Mouse (Mus musculus) megakaryocyte, embryonic 14.5 days (primary cell): ENCODE measurements around the gene Plch2. TPM values are rescaled to one million over a fixed set of nuclear protein-coding genes. Genes with fewer than 3 reads are reported as not detected.

Experiments used
- H3K27me3 ChIP-seq: replicated peaks from 2 replicates; pipeline ENCODE3; 2012; ENCODE audit warnings: inconsistent platforms
- H3K36me3 ChIP-seq: replicated peaks from 2 replicates; pipeline ENCODE3; 2012; ENCODE audit warnings: low read length, inconsistent platforms, mixed read lengths
- H3K4me1 ChIP-seq: 2 replicates; pipeline ENCODE4 v1.6.1; 2012; ENCODE audit warnings: inconsistent platforms
- H3K4me3 ChIP-seq: replicated peaks from 2 replicates; pipeline ENCODE3; 2012; ENCODE audit warnings: moderate library complexity, mild to moderate bottlenecking, inconsistent platforms
- H3K9me3 ChIP-seq: 2 replicates; pipeline ENCODE4 v1.6.1; 2012; ENCODE audit warnings: inconsistent platforms
- FLI1 ChIP-seq: IDR thresholded peaks from 2 replicates; pipeline ENCODE4 v1.6.1; 2012; ENCODE audit warnings: low read length, inconsistent platforms, mixed read lengths
- GATA1 ChIP-seq: IDR thresholded peaks from 3 replicates; pipeline ENCODE4 v1.6.1; 2012; ENCODE audit warnings: mixed read lengths, low read length, inconsistent platforms, borderline replicate concordance
- polyA plus RNA-seq: library from polyadenylated mRNA; stranded (reverse); fragments of >175 nt; gene quantifications from 2 replicates; pipeline ENCODE4 v1.2.3, GENCODE M21; 2012; ENCODE audit warnings: low replicate concordance; ENCODE audit not compliant: insufficient read depth

The Plch2 gene
- polyA plus RNA-seq, 1 experiment = 0.27 TPM

DNA sequence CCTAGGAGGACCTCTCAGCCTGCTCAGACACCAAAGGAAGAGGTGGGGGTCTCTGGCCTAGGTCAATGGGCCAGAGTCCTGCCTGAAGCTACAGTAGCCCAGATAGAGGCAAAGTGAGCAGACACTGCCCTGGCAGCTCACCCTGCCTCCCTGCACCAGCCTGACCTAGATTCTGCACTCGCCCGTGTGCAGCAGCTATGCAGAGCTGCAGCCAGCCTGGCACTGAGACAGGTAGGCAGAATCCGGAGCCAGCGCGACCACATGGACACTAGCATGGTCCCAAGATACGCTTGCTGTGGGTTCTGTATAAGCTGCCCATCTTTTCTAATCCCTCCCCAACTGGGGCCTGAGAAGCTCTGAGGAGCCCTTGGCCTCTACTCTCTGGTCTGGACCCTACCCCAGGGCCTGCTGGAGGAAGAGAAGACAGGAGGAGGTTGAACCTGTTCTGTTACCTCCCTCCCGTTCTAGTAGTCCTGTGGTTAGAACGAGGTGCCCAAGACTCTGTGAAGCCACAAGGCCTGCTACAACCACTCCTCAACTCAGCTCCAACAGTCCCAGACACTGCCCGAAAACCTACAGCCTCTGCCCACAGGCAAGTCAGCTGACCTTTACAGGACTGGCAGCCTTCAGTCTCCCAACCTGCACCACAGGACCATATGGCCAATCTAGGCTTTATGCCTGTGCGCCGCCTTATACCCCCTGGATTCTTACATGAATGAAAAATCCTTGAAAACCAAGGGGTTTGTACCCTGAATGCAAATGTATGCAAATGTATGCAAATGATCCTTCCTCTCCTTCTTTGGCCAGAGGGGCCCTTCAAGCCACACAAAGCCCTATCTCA is 32.2 kb downstream of the Plch2 start:
- Histone ChIP-seq H3K4me1 (peaks cover 4% of the 10 kb centered on the region), H3K4me3 (no peak overlapping the region), H3K9me3 (peaks cover 26% of the 10 kb centered on the region), H3K36me3 (no peaks in the 10 kb centered on the region), H3K27me3 (peaks cover 84% of the 10 kb centered on the region)
- TF ChIP-seq GATA1 (no peak), FLI1 (no peak)

DNA sequence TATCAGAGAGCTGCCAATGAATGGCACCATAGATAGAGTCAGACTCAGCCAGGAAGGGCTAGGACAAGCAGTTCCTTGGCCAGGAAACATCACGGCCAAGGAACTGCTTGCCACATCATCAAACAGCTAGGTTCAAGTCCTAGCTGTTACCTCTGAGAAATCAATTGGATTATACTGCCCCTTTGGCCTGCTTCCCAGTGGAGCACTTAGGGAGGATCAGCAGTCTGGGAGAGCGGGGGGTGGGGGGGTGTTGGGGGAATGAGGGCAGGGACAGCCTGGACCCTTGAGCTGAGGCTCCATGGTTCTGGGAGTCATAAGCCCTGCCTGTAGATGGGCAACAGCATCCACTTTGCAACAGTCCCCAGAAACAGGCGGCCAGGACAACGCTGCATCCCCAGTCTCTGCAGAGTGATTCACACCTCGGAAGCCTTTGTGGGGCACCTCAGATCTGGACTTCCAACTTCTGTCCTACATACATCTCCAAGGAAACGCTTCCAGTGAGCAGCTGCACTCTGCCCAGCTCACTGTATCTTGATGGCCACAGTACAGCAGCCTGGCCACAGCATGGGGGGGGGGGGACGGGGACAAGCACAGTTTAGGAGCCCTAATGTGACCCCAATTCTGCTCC is 34.2 kb downstream of the Plch2 start:
- no peak overlapping the region for H3K4me3 ChIP-seq
- H3K36me3 ChIP-seq = no peaks in the 10 kb centered on the region
- H3K4me1 ChIP-seq = peaks cover 9% of the 10 kb centered on the region
- TF ChIP-seq GATA1 = no peak
- no peak for TF ChIP-seq FLI1
- H3K27me3 ChIP-seq = peaks cover 90% of the 10 kb centered on the region
- peaks cover 16% of the 10 kb centered on the region for H3K9me3 ChIP-seq

DNA sequence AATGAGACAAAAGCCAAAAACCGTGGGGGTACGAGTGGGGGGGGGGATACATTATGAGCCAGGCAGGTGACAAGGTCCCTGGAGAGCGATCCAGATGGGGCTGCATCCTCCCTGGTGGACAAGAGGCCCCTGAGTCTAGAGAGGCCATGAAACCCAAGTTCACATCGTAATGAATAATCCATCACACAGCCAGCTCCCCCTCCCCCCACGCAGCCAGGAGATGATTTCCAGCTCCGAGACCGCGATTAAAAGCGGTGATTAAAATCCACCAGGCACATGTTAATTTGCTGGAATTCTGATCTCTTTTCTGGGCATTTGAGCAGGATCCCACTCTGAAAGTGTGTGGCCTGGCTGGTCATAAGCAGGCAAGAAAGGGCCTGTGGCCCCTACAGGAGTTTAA is 35.8 kb downstream of the Plch2 start:
- H3K4me3 ChIP-seq = no peak overlapping the region
- H3K27me3 ChIP-seq = peaks cover 93% of the 10 kb centered on the region

DNA sequence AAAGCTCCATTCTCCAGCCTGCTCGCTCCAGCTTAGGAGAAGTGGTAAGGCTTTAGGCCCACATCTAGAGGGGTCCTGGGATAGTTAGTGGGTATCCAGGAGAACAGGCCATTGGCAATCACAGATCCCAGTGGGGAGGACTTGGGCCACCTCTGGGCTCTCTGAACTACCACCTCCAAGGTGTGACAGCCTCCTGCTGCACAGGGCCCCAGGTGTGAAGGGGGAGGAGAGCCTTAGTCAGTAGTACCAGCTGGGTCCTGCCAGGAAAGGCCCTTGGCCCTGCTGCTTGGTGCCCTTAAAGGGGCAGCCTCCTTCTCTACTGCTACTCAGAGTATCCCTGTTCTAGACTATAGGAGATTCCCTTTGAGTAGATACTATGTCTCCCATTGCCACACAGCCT is 36.4 kb downstream of the Plch2 start:
- H3K4me3 ChIP-seq = no peak overlapping the region
- H3K27me3 ChIP-seq = peaks cover 94% of the 10 kb centered on the region
- peaks cover 9% of the 10 kb centered on the region for H3K4me1 ChIP-seq
- TF ChIP-seq GATA1 (no peak), FLI1 (no peak)
- H3K9me3 ChIP-seq = no peaks in the 10 kb centered on the region
- no peaks in the 10 kb centered on the region for H3K36me3 ChIP-seq

More for the DNA sequence above, 35.8 kb downstream of the Plch2 start:
- TF ChIP-seq GATA1 = no peak
- no peak for TF ChIP-seq FLI1
- Histone ChIP-seq H3K36me3 (no peaks in the 10 kb centered on the region), H3K4me1 (peaks cover 9% of the 10 kb centered on the region), H3K9me3 (peaks cover 3% of the 10 kb centered on the region; the same call in 1 of the 2 replicates)

DNA sequence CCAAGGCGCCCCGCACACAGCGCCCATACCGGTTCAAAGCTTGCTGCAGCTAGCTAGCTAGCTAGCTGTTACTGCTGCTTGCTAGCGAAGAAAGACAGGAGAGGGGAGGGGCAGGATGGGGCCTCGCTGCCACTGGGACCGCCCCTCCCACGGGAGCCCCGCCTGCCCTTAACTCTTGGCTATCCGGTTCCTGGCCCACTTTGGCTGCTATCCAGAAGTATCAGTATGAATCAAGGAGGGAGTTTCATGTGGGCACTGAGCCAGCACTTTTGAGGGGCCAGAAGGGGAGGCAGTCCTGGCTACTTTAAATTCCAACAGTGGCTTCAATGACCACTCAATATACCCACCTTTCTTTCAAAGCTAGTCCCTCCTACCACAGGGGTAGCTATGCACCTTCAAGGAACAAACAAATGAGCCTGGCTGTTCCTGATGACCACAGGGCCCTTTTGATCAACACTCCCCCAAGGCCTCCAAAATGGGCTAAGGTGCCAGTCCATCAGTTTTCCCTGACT is 37.2 kb downstream of the Plch2 start:
- Histone ChIP-seq H3K4me1 (peaks cover 9% of the 10 kb centered on the region), H3K36me3 (no peaks in the 10 kb centered on the region), H3K27me3 (peaks cover 94% of the 10 kb centered on the region), H3K4me3 (no peak overlapping the region), H3K9me3 (no peaks in the 10 kb centered on the region)
- TF ChIP-seq GATA1 = no peak
- no peak for TF ChIP-seq FLI1

DNA sequence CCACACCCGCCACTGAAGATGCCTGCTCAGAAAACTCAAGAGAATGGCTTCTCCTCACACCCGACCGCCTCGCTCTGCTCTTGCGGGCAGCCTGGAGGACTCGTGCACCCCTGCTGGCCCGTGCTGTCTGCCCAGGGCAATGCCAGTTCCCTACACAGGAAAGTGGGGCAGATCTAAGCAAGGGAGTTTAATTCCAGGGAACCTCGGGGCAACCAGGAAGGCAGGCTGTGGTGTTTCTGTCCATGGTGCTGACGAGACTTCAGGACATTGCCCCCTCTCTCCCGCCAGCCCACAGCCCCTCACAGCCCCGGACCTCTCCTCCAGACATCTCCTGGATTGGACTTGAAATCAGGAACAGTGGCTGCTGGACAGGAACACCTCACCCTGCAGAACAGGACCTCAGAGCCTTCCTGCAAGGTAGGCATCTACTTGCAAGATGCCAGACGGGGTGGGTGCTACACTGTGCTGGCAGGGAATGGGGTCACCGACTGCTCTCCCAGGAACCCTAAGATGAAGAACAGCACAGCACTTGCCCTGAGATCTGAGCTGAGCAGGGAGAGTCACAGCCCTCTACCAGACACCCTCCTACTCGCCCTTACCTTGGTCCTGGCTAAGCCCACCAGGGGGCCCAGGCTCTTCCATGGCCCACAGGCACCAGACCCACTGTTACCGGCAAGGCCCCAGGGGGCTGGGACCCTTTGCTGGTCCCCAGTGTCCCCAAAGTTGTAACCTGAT is 37.8 kb downstream of the Plch2 start:
- no peaks in the 10 kb centered on the region for H3K36me3 ChIP-seq
- peaks cover 94% of the 10 kb centered on the region for H3K27me3 ChIP-seq
- no peak for TF ChIP-seq GATA1
- no peak for TF ChIP-seq FLI1

DNA sequence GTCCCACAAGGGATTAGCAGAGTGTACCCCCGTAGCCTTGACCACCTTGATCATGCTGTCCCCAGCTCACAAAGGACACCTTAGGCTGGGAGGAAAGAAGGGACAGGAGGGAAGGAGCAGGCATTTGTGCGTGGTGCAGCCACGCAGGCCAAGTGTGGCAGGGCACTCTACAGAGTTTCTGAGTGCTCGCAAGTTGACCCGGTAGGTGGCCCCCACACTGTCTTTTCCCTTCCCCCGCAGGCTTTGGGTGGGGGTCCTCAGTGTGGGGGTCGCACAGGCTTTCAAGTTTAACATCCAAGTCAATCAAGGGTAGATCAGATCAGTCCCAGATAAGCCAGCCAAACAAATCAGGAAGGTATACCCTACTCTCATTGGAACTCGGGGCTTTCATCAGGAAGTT is 38.5 kb downstream of the Plch2 start:
- H3K4me1 ChIP-seq = peaks cover 9% of the 10 kb centered on the region
- no peak for TF ChIP-seq FLI1
- TF ChIP-seq GATA1 = no peak
- H3K9me3 ChIP-seq = no peaks in the 10 kb centered on the region
- peaks cover 93% of the 10 kb centered on the region for H3K27me3 ChIP-seq
- H3K36me3 ChIP-seq = no peaks in the 10 kb centered on the region
- H3K4me3 ChIP-seq = no peak overlapping the region

More for the DNA sequence above, 37.8 kb downstream of the Plch2 start:
- Histone ChIP-seq H3K4me3 (no peak overlapping the region), H3K9me3 (no peaks in the 10 kb centered on the region), H3K4me1 (peaks cover 9% of the 10 kb centered on the region)

DNA sequence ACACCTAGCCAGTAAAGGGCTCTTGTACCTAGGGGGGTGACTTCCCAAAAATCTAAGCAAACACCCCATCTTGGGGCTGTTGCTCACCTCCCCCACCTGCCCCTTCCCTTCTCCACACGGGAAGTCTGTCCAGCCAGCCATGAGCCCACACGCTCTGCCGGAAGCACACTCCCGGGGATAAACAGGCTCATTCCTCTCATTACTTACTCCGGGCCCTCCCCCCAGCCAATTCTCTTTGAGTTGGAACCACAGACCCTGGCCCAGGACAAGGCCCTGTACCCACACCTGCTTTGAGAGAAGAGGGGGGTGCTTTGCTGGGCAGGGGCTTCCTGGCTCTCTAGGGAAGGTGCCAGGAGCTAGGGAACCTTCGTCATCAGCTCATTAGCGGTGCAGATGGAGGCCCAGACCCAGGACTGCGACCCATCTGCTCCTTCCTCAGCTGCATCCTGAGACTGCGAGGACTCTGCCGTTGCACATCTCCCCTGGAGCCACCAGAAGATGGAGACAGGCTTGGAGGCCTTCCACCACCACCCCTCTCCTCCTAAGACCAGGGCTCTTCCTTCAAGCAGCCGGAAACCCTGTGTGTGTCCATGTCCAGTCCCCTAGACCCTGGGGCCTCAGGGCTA is 39.2 kb downstream of the Plch2 start:
- H3K36me3 ChIP-seq = no peaks in the 10 kb centered on the region
- TF ChIP-seq FLI1 (no peak), GATA1 (no peak)
- H3K4me1 ChIP-seq = peaks cover 9% of the 10 kb centered on the region
- no peaks in the 10 kb centered on the region for H3K9me3 ChIP-seq
- H3K27me3 ChIP-seq = peaks cover 91% of the 10 kb centered on the region
- H3K4me3 ChIP-seq = no peak overlapping the region

DNA sequence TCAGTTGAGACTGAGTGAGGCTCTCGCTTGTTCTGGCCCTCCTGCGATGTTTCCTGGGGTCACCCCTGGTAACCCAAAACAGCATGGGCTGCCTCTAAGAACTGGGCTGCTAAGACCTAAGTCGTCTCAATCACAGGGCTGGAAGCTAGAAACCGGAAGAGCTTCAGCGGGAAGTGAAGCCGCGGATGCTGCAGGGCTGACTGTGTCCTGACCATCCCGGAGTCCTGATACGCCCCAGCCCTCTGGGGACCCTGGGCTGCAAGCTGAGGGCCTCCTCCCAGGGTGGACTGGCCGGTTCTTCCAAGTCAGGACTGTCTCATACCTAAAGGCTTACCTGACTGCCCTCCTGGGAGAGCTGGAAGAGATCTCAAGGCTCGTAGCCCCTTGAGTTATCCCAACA is 39.8 kb downstream of the Plch2 start:
- Histone ChIP-seq H3K27me3 (peaks cover 92% of the 10 kb centered on the region), H3K4me1 (peaks cover 9% of the 10 kb centered on the region), H3K4me3 (no peak overlapping the region), H3K36me3 (no peaks in the 10 kb centered on the region), H3K9me3 (no peaks in the 10 kb centered on the region)
- TF ChIP-seq GATA1 (no peak), FLI1 (no peak)
